Mouse (Mus musculus) thymus, adult 2 months (tissue): Measurements from ENCODE around the gene Panx2.

Experiments
- CTCF ChIP-seq: fragments of 200-500 bp; IDR thresholded peaks from 2 replicates; pipeline ENCODE4 v1.5.1; 2012; ENCODE audit warnings: mild to moderate bottlenecking, control low read depth, low read length, moderate library complexity, borderline replicate concordance; ENCODE audit not compliant: control insufficient read depth, poor library complexity, insufficient read depth; ENCODE audit errors: extremely low read depth
- POLR2A ChIP-seq: fragments of 200-500 bp; IDR thresholded peaks from 2 replicates; pipeline ENCODE4 v1.6.1; 2012; ENCODE audit warnings: mild to moderate bottlenecking, low read length, control low read depth, moderate library complexity; ENCODE audit not compliant: control insufficient read depth, poor library complexity, insufficient read depth; ENCODE audit errors: extremely low read depth

- TF ChIP-seq CTCF (no peak), POLR2A (no peak)
Observed at GRCm38 (mm10) chr15:89059161-89059931, at the start of gene Panx2.
